Mouse (Mus musculus): ENCODE data around the gene Ilkap. TPM values are rescaled to one million over a fixed set of nuclear protein-coding genes. Genes with fewer than 3 reads are reported as not detected.

The Ilkap gene
- polyA plus RNA-seq (2015; fragmentation: Nextera tagmentation; extraction: Ambion mirVana) = 98.9 and 113 TPM in 2 replicates

GRCm38 (mm10) chr1:91398260-91399062, at the start of gene Ilkap:
Gene Ilkap (minus strand): TSS chr1:91398815.

GRCm38 (mm10) chr1:91413898-91414594, 15.4 kb upstream of the Ilkap start, which contains the start of gene Hes6:
Gene Hes6 (minus strand): TSS chr1:91414038.

GRCm38 (mm10) chr1:91366215-91367108, 32.2 kb downstream of the Ilkap start, which contains the start of gene Erfe:
Gene Erfe (plus strand): TSS chr1:91366430.

GRCm38 (mm10) chr1:91350841-91351240, 47.8 kb downstream of the Ilkap start, which contains the start of gene Klhl30:
Gene Klhl30 (plus strand): TSS chr1:91351016.

Other genes starting within 250 kb of the Ilkap start
- gene Ramp1, start 219.0 kb downstream of the Ilkap start, polyA plus RNA-seq (2015; fragmentation: Nextera tagmentation; extraction: Ambion mirVana) = 73.4 and 75.5 TPM in 2 replicates
- gene Ube2f, start 148.5 kb downstream of the Ilkap start, polyA plus RNA-seq (2015; fragmentation: Nextera tagmentation; extraction: Ambion mirVana) = 53.9 and 56.3 TPM in 2 replicates
- gene Scly, start 100.5 kb downstream of the Ilkap start, polyA plus RNA-seq (2015; fragmentation: Nextera tagmentation; extraction: Ambion mirVana) = 9.2 and 10.1 TPM in 2 replicates
- gene Espnl, start 76.7 kb downstream of the Ilkap start, polyA plus RNA-seq (2015; fragmentation: Nextera tagmentation; extraction: Ambion mirVana) = 0.08 and 0.15 TPM in 2 replicates
- 0.23 and 0.32 TPM in 2 replicates for gene Klhl30, start 47.8 kb downstream of the Ilkap start, polyA plus RNA-seq (2015; fragmentation: Nextera tagmentation; extraction: Ambion mirVana)
- 0.14 and 0.27 TPM in 2 replicates for gene Erfe, start 32.4 kb downstream of the Ilkap start, polyA plus RNA-seq (2015; fragmentation: Nextera tagmentation; extraction: Ambion mirVana)
- 82.5 and 87.6 TPM in 2 replicates for gene Hes6, start 15.2 kb upstream of the Ilkap start, polyA plus RNA-seq (2015; fragmentation: Nextera tagmentation; extraction: Ambion mirVana)
- 2.5 and 2.7 TPM in 2 replicates for gene Per2, start 60.5 kb upstream of the Ilkap start, polyA plus RNA-seq (2015; fragmentation: Nextera tagmentation; extraction: Ambion mirVana)
- gene Traf3ip1, start 95.8 kb upstream of the Ilkap start, polyA plus RNA-seq (2015; fragmentation: Nextera tagmentation; extraction: Ambion mirVana) = 8.5 and 10.2 TPM in 2 replicates
- gene Asb1, start 141.7 kb upstream of the Ilkap start, polyA plus RNA-seq (2015; fragmentation: Nextera tagmentation; extraction: Ambion mirVana) = 11.2 and 11.3 TPM in 2 replicates

All from neural tube, postnatal 0 days (tissue).